Mouse (Mus musculus) thymus, postnatal 4 days (tissue): ENCODE measurements around the gene Gm20388.

Experiments
- DNase-seq: peaks from one replicate; pipeline ENCODE4 v3.0.0; 2021

The Gm20388 gene

GRCm38 (mm10) chr8:124027831-124028230 lies 4117.2 kb downstream of the Gm20388 start:
- DNase-seq, result no peak

- no peak for DNase-seq
Measured at GRCm38 (mm10) chr8:124033400-124033799, 4122.8 kb downstream of the Gm20388 start.

- DNase-seq, result no peak
Measured at GRCm38 (mm10) chr8:124038121-124038520, 4127.5 kb downstream of the Gm20388 start.

- DNase-seq, result no peak
Measured at GRCm38 (mm10) chr8:124039351-124039750, 4128.7 kb downstream of the Gm20388 start.

- DNase-seq, result no peak
Measured at GRCm38 (mm10) chr8:124042201-124042600, 4131.6 kb downstream of the Gm20388 start.

- DNase-seq, result no peak
Measured at GRCm38 (mm10) chr8:124044421-124044820, 4133.8 kb downstream of the Gm20388 start.

GRCm38 (mm10) chr8:124044931-124045330 lies 4134.3 kb downstream of the Gm20388 start:
- no peak for DNase-seq

- DNase-seq, result no peak
Measured at GRCm38 (mm10) chr8:124045856-124046255, 4135.2 kb downstream of the Gm20388 start.

GRCm38 (mm10) chr8:124052110-124052509 lies 4141.5 kb downstream of the Gm20388 start:
- peak; percentile 87 for DNase-seq

GRCm38 (mm10) chr8:124052568-124052967 lies 4141.9 kb downstream of the Gm20388 start:
- DNase-seq, result no peak

- peak; percentile 64 for DNase-seq
Measured at GRCm38 (mm10) chr8:124056832-124057655, 4146.4 kb downstream of the Gm20388 start.

GRCm38 (mm10) chr8:124066325-124067058 lies 4155.9 kb downstream of the Gm20388 start:
- peak; percentile 56 for DNase-seq

- DNase-seq, result no peak
Measured at GRCm38 (mm10) chr8:124067059-124067750, 4156.6 kb downstream of the Gm20388 start.

- DNase-seq, result no peak
Measured at GRCm38 (mm10) chr8:124070363-124071324, 4160.0 kb downstream of the Gm20388 start.

GRCm38 (mm10) chr8:124075977-124076376 lies 4165.3 kb downstream of the Gm20388 start:
- peak; percentile 65 for DNase-seq

GRCm38 (mm10) chr8:124076416-124076815 lies 4165.8 kb downstream of the Gm20388 start:
- DNase-seq, result peak; percentile 60

GRCm38 (mm10) chr8:124077377-124077776 lies 4166.7 kb downstream of the Gm20388 start:
- no peak for DNase-seq

GRCm38 (mm10) chr8:124077998-124078397 lies 4167.4 kb downstream of the Gm20388 start:
- DNase-seq, result peak; percentile 69

- no peak for DNase-seq
Measured at GRCm38 (mm10) chr8:124078969-124079368, 4168.3 kb downstream of the Gm20388 start.

GRCm38 (mm10) chr8:124080467-124081326 lies 4170.1 kb downstream of the Gm20388 start:
- DNase-seq, result no peak

- DNase-seq, result no peak
Measured at GRCm38 (mm10) chr8:124082616-124083015, 4172.0 kb downstream of the Gm20388 start.
